Mouse (Mus musculus): ENCODE results near the gene Nmral1.
"Not testable (repeated sequence)": the region's sequence is repeated elsewhere in the genome, so short reads cannot be mapped to it uniquely, and the experiment has no call there.

Nmral1 gene

GRCm38 (mm10) chr16:4718753-4719518 lies at the start of gene Nmral1:
Nmral1 (minus strand) TSS chr16:4719356.
- in situ Hi-C loops (cut with MboI, MseI) = loop anchor here (5.0 kb wide), 1 partner anchor 53 kb away; no protein-coding TSS in a partner anchor

- in situ Hi-C loops (cut with MboI, MseI) = no loop called here
Measured at GRCm38 (mm10) chr16:4768719-4769118, 49.6 kb upstream of the Nmral1 start.

GRCm38 (mm10) chr16:4767012-4767790 lies 48.0 kb upstream of the Nmral1 start:
- in situ Hi-C loops (cut with MboI, MseI) = no loop called here

GRCm38 (mm10) chr16:4765852-4766251 lies 46.7 kb upstream of the Nmral1 start:
- in situ Hi-C loops (cut with MboI, MseI) = no loop called here

GRCm38 (mm10) chr16:4763276-4763675 lies 44.1 kb upstream of the Nmral1 start:
- in situ Hi-C loops (cut with MboI, MseI) = no loop called here

DNA sequence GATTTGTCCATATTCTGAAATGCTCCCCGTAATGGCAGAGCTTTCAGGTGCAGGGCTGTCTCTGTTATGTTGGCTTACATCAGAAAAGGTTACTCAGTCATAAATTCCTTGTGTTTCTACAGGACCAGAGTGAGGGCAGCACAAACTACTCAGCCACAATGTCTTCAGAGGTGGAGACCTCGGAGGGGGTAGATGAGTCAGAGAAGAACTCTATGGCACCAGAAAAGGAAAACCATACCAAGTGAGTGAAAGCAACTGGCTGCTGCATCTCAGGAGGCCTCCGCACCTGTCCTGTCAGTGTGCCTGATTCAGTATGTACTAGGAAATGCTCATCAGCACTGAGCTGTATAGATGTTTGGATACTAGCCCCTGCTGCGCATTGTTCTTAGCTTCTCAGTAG lies 43.3 kb upstream of the Nmral1 start:
- in situ Hi-C loops (cut with MboI, MseI) = no loop called here

GRCm38 (mm10) chr16:4756660-4757335 lies 37.6 kb upstream of the Nmral1 start:
- in situ Hi-C loops (cut with MboI, MseI) = not testable (repeated sequence)

DNA sequence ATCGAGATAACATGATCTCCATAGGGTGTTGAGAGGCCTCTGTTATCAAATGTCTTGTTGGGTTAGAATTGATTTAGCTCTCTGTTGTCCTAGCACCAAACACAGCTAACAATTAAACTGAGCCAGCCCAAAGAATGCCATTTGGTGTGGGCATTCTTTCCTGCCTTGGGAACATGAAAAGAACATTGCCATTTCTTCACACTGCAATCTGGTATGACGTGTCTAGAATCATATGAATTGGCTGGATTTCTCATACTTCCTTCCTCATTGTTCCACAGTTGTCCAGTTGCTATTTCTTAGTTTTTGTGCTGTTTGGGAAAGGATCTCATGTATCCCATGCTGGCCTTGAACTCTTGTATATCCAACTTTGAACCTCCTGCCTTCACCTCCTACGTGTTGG lies 34.9 kb upstream of the Nmral1 start:
- in situ Hi-C loops (cut with MboI, MseI) = no loop called here

DNA sequence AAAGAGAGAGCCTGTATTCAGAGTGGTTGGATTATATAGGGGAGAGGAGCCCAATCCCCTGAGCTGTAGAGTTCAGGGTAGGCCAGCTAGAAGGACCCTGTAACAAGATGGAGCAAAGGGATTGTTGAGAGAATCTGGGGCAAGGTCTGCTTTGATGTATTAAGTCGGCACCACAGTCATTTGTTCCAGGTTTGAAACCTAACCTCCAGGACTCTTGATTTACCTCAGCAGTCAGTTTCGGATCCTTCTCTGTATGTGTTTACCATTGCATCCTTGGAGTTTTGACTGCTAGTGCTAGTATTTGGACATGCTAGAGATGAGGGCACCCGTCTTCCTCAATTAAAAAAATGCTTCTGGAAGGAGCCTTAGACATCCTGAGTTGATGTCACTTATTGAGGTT lies 33.0 kb upstream of the Nmral1 start:
- in situ Hi-C loops (cut with MboI, MseI) = no loop called here

DNA sequence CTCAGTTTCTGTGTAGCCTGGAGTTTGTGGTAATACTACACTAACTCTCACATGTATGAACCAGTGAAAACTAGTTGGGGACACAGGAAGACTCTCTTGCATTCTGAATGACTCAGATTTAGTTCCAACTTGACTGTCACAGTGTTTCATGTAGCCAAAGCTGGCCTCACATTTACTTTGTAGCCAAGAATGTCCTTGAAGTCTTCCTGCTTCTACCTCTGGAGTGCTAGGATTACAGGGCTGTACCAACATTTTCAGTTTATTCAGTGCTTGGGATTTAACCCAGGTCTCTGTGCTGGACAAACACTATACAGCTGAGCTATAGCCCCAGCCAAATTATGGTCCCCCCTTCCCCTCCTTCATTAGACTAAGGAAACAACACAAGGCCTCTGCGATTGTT lies 23.0 kb upstream of the Nmral1 start:
- in situ Hi-C loops (cut with MboI, MseI) = no loop called here

- in situ Hi-C loops (cut with MboI, MseI) = no loop called here
Measured at GRCm38 (mm10) chr16:4739994-4740393, 20.8 kb upstream of the Nmral1 start.

GRCm38 (mm10) chr16:4736262-4736661 lies 17.1 kb upstream of the Nmral1 start:
- in situ Hi-C loops (cut with MboI, MseI) = no loop called here

DNA sequence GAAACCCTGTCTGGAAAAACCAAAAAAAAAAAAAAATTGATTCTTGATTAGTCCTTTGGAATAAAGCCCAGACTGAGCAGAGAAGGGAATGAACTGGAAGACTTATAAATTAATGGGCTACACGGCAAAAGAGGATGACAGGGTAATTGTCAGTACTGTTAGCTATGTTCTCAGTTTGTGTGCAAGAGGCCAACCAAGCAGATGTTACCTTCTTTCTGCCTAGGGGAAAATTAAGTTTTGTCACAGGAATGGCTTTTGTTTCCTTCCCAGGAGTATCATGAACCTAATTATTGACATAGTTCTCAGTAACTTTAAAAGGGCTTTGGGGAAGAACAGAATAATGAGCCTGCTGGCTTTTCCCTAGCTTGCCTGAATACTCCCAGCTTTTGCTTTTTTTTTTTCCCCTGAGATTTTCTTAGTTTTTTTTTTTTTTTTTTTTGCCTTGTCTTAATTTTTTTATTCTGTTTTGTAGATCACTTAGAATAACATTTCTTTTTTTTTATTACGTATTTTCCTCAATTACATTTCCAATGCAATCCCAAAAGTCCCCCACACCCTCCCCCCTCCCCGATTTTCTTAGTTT lies 11.7 kb upstream of the Nmral1 start:
- in situ Hi-C loops (cut with MboI, MseI) = no loop called here

DNA sequence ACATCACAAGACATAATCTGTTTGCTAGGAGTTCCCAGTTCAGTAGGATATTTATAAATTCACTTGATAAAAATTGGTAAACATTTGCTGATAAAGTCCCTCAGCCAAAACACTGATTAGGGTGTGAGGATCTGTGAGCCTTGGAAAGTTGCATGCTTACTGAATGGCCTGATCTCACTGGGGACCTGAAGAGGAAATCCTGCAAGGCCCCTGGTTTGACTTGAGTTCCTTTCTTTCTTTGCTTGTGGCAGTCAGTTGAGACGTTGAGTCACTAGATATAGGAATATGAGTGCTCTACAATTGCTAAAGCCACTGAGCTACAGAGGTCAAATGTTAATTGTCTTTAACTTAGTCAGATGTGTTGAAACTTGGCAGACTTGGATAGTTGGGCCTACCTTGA lies 8.8 kb upstream of the Nmral1 start:
- in situ Hi-C loops (cut with MboI, MseI) = no loop called here

- in situ Hi-C loops (cut with MboI, MseI) = no loop called here
Measured at GRCm38 (mm10) chr16:4727526-4727925, 8.4 kb upstream of the Nmral1 start.

- in situ Hi-C loops (cut with MboI, MseI) = no loop called here
Measured at GRCm38 (mm10) chr16:4726528-4727128, 7.5 kb upstream of the Nmral1 start.

- in situ Hi-C loops (cut with MboI, MseI) = no loop called here
Measured at GRCm38 (mm10) chr16:4725780-4726527, 6.8 kb upstream of the Nmral1 start, which contains the start of gene Hmox2. Hmox2 (plus strand) TSS chr16:4726361.

- in situ Hi-C loops (cut with MboI, MseI) = no loop called here
Measured at GRCm38 (mm10) chr16:4725266-4725665, 6.1 kb upstream of the Nmral1 start.

GRCm38 (mm10) chr16:4722915-4723209 lies 3.7 kb upstream of the Nmral1 start:
- in situ Hi-C loops (cut with MboI, MseI) = no loop called here

DNA sequence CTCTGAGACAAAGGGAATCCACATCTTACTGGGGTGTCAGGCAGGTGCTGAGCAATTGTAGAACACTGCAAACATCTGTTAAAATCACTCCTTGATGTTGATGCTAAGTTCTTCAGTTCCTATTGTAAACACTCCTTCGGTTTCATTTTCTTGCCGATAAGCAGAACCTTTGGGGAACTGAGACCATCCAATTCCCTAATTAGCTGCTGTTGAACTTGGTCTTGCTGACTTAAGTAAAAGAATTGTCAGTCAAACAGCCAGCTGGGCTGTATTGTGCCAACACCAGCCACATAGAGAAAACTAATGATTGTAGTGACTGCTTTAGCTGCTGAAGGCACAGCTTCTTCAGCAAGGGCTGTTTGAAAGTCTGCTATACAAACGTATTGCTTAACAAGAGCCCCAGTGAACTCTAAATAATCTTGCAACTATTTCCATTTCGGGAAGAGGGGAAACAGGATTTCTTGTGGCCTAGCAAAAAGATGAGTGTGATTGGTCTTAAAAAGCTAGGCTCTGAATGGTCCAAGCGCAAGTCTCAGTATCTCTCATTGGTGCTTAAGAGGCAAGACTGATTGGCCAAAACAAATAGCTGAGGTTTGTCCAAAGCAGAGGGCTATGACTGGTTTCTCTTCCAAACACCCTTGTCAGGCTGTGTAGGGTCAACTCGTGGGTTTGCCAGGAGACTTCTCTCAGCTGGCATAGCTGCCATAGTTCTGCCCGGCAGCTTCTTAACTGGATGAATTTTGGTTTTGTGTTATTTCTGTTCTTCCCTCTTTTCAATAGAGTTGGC lies 3.2 kb upstream of the Nmral1 start:
- in situ Hi-C loops (cut with MboI, MseI) = no loop called here
